Mouse (Mus musculus): ENCODE data around the gene Satb1.

Gene Satb1

DNA sequence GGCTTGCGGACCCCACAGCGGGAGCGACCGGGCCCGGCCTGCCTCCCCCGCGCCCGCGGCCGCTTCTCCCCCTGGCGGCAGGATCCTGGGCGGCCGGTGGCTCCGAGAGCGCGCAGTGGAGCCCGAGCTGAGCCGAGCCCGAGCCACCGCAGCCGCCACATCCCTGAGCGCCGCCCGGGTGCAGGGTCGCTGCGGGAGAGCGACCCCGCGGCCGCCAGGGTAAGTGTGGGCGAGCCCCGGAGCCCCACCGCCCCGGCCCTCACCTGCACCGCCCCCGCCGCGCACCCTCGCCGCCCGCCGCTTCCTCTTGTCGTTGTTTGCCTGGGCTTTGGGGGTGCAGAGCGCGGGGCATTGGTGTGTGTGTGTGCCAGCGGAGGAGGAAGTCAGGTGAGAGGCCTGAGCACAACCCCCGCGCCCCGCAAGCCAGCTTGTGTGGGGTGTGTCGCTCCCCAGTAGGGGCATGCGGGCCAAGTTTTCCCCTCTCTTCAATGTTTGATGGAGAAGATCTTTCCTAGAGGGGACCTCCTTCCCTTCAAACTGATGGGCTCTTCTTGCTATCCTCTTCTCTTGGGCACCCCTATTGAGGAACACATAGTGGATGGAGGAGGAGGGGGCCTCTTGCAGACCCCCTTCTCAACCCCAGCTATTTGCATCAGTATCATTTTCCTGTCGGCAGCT, at the start of gene Satb1:
Satb1 (minus strand) TSS at position 391 of the 678 bp plus-strand sequence.
- DNase-seq = peak; percentile 67

DNA sequence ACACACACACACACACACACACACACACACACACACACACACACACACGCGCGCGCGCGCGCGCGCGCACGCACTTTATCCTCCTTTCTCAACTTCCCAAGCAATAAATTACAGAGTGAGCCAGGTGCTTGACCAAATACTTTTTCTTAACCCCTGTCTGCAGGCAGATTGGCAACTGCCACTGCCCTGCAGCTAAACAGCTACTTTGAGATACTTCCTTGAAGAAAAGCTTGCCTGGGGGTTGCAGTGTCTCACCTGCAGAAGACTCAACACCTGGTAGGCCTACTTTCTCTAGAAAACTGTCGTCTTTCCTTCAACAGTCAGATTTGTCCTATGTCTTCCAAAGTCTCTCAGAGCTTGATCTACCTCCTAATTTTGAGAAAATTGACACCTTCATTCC, 49.5 kb upstream of the Satb1 start:
- no peak for DNase-seq

DNA sequence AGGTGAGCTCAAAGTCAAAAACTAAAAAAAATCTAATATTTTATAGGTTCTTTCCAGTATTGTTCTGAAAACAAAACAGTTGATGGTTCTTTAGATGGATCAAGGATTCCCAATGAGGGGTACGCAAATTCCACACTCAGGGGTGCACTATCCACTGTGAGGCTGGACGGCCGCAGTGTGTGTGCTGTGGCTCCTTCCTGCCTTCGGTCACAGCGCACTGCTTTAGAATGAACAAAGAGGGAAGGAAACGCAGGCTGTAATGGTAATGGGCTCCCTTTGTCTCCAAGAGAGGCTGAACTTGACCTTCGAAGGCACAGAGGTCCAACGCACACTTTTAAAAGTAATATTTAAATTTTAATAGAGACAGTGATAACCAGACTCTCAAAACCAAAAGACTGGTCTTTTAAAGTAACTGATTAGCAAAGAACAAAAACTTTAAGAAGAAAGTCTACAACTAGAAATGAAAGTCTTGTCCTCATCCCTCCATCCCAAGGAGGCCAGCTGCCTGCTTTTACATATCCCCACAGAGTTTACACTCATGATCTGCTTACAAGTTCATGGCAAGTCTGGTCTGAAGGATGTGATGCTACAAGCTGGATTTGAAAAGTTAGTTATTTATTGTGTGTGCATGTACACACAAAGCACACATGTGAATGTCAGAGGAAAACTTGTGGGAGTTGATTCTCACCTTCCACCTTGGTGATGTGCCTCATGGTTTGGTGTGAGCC, 48.0 kb upstream of the Satb1 start:
- no peak for DNase-seq

DNA sequence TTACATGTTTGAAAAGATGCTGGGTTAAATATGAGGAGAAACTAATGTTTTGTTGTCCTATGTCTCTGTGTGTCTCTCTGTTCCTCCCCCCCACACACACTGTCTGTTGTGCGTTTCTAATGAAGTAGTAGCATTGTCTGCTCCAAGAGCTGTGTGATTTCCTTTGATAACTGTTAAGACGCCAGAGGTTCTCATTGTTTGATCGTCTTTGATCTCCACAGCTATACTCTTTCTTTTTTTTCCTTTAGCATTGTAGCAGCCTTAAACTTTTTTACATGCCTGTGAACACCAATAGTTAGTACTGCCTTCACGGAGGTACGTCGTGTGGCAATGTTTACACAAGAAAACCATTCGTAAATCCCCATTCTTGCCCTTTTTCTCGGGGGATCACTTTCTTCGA, 47.1 kb upstream of the Satb1 start:
- DNase-seq = no peak

DNA sequence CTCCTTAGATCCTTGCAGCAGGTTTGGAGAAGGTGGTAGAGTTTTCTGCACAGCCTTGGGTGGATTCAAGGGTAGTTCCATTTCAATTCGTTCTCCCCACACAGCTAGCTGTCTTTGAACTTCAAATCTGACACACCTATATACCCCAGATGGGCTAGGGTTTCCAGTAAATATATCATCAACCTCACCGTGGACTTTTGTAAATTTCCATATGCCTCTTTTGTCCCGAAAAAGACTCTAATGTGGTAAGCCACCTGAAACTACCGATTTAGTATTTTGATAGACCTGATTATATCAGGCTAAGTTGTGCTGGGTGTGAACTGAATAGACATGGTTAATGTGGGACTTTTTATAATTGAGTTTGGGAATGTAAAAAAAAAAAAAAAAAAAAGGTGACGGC, 46.6 kb upstream of the Satb1 start:
- DNase-seq = no peak

DNA sequence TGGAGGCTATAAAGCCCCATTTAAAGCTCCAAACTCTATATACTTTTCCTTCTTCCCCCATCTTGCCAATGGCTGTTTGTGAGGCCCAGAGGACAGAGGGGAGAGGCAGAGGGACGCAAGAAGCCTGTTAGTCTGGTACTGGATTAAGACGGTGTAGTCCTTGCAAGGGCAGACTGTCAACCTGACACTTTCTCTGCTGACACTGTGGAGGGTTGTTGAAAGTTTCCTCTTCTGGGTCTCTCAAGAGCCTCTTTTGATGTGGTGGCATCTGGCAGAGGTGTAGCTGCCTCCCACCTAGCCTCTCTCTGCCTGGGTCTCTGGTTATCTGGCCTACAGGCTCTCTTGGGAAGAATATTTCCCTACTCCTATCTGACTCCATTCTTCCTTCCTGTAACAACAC, 46.1 kb upstream of the Satb1 start:
- DNase-seq = no peak

DNA sequence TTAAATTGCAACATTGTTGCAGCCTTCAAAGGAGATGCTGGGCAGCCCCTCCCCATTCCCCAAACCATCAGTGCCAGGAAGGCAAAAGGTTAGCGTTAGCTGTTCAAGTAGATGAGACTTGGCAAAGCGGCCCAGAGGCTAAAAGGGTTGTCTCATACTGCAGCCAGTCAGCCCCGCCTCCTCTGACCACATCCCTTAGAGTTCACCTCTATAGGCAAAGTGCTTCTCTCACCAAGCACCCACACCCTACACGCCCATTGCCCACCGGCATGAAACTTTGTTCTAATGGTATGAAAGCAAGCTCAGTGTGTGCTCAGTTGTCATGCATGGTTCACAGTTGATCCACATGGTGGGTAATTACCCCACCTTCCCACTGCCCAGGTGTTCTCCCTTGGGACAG, 43.4 kb upstream of the Satb1 start:
- DNase-seq = peak; percentile 10

DNA sequence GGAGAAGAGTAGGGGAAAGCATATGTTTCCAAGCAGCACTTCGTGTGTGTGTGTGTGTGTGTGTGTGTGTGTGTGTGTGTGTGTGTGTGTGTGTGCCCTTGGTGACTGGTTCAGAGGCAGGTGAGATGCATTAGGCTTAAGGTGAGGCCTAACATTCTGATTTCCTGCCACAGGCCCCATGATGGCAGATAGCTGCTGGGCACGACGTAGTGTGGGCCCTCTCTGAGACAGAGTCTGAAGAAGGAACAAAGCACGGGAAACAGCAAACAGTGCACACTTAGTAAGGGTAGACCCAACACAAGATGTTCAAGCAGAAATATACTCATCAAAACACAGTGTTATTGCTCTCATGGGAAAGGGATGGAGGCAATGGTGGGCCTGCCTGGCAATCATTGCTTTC, 24.5 kb upstream of the Satb1 start:
- DNase-seq = no peak

DNA sequence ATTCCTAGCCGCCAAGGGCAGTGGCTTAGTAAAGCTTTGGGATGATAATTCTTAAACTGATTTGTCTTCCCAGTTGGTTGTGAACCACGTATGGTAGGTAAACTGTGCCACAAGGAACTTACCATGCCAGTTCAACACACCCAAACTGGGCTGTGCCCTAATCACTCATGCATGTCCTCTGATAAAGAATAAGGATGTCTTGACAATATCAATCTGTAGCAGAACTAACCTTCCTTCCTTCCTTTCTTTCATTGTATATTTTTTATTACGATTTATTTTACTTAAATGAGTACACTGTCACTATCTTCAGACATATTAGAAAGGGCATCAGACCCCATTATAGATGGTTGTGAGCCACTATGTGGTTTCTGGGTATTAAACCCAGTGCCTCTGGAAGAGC, 23.2 kb upstream of the Satb1 start:
- DNase-seq = no peak

DNA sequence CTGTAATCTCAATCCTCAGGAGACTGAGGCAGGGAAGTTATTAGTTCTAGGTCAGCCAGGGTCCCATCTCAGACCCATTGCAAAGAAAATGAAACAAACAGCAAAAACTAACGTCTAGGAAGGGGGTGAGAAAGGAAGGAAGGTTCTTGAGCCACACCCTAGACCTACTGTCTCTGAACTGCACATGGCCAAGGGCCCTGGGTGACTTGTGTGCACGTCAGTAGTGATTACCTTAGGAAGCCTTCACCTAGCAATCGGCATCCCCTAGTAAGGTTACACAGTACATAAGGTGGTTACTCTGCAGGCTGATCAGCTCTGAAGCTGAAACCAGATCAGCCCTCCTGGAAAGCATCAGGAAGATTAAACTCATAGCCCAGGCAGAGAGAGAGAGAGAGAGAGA, 22.2 kb upstream of the Satb1 start:
- DNase-seq = no peak

DNA sequence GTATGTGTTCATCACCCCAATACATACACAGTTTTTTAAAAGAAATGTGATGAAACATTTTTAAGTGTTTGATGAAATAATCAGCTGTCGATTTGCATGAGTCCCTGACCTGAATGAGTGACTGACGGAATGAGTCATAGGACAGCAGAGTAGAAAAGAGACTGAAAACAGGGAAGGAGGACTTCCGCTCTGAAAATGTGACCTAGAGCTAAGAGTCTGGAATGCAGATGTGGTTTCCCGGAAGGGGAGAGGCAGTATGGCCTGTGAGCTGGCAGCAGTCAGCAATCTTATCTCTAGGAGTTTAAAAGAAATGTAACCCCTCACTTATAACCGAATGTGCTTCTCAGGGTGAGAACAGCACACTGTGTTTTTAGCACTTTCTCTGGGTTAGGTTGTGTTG, 20.9 kb upstream of the Satb1 start:
- no peak for DNase-seq

DNA sequence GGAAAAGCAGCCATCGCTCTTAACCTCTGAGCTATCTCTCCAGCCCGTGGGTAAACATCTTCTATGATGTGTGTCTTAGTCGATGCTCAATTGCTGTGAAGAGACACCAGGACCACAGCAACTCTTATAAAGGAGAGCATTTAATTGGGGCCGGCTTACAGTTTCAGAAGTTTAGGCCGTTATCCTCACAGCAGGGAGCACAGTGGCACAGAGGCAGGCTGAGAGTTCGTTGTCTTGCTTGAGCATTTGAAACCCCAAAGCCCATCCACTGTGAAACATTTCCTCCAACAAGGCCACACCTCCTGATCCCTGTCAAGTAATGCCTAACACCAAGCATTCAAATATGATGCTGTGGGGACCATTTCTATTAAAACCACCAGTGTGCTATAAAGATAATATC, 7.5 kb upstream of the Satb1 start:
- no peak for DNase-seq

DNA sequence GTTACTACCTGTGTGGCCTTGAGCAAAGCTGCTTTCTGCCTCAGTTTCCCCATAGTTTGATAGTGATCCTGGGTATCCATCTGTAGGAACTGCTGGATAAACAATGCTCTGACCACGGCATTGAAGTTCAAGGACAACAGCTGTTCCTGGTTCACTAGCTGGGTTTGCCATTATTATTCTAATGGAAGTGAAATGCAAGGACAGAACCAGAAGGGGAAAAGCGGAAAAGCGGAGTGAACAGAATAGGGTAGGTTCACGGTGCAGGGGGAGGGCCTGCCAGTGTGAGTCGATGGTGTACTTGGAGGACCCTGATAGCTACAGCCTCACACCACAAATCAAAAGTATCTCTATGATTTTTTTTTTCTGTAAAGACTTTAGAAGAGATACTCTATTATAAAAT, 6.4 kb upstream of the Satb1 start:
- no peak for DNase-seq

DNA sequence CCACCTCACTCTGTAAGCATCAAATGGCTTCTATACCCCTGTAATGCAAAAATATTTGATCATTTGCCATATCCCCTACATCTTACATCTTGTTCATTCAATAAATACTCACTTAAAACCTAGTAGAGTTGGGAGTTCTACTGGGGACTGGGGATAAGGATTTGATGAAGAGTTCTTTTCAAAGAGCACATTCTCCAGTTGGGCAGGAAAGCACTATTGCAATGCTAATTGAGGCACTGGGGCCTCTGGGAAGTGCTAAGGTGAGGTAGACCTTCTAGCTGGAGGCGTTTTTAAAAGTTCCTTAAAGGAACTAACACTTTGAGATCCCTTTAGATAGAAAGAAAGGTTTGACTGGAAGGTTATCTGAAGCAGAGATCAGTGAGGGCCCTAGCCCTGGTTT, 3.8 kb upstream of the Satb1 start:
- DNase-seq = no peak

DNA sequence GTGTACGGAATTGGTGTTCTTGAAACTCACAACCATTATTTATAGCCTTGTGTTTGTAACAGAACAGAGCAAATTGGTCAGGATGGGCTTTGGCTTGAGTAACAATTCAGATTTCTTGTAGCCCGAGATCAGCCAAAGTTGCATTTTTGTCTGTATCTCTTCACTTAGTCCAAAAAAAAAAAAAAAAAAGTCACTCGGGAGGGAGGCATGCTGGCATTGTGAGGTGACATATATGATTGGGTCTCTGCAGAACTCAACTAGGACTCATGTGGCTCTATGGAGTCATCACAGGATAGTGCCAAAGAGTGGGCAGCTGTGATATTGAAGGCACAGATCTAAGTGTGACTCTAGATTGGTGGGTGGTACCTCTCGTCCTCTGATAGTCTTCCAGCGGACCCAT, 3.2 kb upstream of the Satb1 start:
- DNase-seq = no peak

DNA sequence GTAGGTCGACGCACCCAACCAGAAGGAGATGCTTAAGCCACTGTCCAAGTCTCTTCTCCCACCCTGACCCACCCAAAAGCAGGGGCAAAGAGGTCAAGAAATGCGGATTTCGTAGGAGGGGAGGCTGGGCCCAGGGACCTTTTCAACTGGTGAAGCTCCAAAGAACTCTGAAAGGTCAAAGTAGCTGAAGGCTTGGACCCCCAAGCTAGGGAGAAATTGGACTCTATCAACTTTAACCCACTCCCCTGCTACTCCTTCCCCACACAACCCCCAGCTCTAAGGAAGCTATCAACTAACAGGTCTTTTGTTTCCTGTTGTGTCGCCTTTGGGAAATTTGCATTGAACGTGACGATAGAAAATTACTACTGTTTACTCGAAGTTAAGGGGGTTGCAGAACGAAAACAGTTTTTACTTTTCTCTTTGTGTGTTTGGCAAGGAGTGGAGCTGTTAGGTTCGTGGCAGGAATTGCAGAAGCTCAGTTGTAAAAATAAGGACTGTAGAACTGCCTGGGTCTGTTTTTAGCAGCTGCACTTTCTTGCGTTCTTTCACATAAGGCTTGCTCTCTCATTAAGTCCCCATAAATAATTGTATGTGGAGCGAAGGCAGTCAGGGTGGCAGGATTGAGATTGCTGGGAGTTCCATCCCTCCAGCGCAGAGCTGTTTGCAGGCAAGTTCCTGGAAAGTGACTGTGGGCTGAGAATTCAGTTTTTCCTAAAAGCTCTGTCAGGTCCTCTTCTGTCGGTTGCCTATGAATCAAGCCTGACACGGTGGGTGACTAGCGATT, 680 bp upstream of the Satb1 start:
- no peak for DNase-seq

DNA sequence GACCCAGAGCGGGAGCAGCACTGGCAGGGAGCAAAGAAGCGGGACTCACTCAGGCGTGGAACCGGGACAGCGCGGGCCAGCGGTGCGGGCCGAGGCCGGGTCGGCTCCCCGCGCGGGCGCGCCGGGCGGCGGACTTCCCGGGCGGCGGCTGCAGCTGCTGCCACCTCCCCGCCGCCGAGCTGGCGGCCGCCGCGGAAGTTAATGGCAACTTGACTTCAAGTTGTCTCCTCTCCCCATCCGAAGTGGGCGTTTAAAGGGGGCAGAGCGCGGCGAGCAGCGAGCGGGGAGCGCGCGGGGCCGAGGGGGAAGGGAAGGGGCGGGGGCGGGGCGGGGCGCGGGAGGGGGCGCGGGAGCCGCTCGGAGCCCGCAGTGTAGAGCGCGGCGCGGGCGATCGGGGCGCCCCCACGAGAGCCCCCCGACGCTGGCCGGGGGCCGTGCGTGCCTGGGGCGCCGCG, 642 bp downstream of the Satb1 start:
- peak; percentile 28 for DNase-seq

DNA sequence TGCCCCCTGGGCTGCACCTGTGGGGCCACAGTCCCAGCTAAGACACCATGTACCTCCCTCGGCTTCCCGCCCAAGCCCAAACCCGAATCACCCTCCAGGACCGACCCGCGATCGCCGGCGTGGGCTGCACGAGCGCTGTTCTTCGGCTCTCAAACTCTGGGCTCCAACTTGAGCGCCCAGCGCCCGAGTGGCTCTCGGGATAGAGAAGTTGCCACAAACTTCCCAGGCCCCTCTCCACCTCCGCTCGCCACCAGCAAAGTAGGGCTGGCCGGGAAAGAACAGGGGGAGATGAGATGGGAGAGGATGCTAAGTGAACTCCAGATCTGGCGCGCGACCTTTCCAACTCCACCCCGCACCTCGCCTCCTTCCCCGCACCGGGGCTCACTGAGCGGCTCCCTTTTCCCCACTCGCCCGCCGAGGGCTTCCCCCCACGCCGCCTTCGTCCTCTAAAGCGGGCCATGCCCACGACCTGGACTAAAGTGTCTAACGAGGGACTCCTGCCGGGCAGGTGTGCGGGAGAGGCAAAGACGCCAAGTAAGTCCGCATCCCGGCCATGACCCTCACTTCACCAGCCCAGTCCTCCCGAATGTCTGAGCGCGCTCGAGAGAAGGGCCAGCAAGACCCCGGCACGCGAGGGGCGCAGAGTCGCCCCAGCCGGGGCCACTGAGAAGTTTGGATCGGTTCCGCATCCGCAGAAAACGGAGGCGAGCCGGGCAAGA, 1.2 kb downstream of the Satb1 start:
- peak; percentile 8 for DNase-seq

DNA sequence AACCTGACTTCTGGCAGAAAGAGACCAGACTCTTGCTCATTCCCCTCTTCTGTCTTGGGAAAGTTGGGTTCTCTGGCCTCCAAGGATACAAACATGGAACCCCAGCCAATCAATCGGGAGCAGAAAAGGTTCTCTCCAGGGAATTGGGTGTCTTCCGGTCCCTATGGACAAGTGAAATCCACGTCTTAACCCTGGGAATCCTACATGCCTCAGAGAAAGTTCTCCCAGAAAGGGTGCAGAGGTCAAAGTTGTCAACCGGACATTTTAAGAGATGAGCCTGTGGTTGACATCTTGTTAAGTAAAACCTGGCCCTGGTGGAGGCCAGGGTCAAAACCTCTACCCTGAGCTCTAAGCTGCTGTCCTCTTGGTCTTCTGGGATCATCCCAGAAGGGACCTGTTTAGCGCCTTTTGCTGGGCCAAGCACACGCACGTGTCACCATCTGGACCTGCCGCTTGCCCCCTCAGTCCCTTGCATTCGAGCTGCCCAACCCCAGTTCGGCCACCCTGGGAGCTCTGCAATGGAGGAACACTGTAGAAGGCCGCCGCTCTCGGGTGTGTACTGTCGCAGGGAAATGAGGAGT, 1.9 kb downstream of the Satb1 start:
- no peak for DNase-seq

DNA sequence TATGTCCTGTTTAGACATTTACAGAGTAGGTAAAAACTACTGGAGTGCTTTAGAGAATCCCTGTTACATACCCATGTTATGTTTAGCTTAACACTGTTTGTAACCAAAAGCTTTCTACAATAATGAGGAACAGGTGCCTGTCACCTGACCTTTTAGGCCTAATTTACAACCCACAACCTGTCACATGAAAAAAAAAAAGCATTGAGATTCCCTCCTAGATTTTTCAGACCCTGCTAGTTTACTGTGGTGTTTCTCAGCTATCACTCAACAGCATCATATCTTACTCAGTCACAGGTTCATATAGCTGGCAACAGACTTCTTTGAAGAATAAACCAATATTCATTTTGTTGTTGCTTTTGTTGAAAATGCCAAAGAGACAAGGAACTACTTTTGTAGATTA, 3.7 kb downstream of the Satb1 start:
- no peak for DNase-seq

DNA sequence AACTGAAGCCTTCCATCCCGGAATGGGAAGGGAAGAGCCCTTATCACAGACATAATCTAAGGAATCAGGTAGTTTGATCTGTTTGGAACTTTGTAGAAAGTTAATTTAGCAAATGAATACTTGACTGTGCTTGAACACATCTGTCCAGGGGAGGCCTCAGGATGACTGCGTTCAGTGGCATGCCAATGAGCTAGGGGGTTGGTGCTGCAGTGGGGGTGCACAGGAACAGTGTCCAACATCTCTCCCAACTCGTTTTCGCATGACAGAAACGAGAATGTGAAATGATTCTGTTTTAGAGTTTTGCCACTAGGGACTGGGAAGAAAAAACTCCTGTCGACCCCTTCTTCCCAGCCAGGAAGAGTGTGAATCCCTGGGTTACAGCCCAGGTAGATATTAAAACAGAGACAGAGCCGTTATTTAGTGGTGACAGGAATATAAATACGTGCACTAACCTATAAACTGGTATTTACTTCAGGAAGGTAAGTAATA, 5.1 kb downstream of the Satb1 start:
- DNase-seq = no peak

DNA sequence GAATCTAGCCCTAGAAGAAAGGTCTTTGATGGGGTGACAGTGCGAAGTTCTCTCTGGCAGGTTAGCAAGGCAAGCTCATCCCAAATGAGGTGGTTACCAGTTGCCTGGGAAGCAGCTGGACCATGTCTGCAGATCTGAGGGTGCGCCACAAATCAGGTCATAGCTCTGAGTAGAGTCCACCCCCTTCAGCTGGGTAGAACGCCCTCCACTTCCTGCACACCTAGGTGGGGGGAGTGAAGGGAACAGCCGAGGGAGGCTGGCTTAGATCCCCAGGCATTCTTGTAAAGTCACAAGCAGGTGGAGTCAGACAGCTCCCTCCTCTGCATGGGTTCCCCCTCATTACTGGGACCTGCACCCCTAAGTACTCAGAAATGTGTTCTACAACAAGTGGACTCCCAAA, 6.6 kb downstream of the Satb1 start:
- DNase-seq = no peak

DNA sequence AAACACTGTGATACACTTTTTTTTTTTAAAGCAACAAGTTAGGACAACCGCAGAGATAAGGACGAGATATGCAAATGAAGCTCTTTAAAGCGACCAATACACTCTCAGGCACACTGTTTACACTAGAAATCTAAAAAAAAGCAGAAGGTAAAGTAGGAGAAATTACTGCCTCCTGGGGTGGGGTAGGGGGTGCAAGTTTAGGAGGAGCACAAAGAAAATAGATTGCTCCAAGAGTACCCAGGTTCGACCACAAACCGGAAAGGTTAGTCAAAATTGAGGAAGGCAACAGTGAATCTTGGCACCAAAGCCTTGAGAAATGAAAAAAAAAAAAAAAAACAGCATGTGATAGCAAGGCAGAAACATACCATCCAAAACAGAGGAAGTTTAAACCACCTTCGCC, 18.8 kb downstream of the Satb1 start:
- no peak for DNase-seq
